Mouse (Mus musculus) intestine, postnatal 0 days (tissue): ENCODE measurements around the gene Ksr2. TPM values are rescaled to one million over a fixed set of nuclear protein-coding genes. Genes with fewer than 3 reads are reported as not detected.
A peak's percentile ranks its signal among the peaks of the same experiment; 100 is the strongest.
"Not testable (repeated sequence)": the region's sequence is repeated elsewhere in the genome, so short reads cannot be mapped to it uniquely, and the experiment has no call there.

ENCODE experiments used
- ATAC-seq: fragments of 200-750 bp; cut with Nextera tagmentation; 2 replicates; pipeline ENCODE4 v1.8.0; 2017; ENCODE audit warnings: mild to moderate bottlenecking, moderate TSS enrichment, moderate library complexity
- H3K27ac ChIP-seq: fragments of 300-500 bp; sonication (generic); 2 replicates; pipeline ENCODE4 v1.5.1; 2014; ENCODE audit warnings: mild to moderate bottlenecking, low read depth, low read length, moderate library complexity
- H3K27me3 ChIP-seq: fragments of 300-500 bp; sonication (generic); replicated peaks from 2 replicates; pipeline ENCODE4 v1.6.1; 2014; ENCODE audit warnings: low read length, mixed read lengths; ENCODE audit not compliant: control insufficient read depth, insufficient read depth
- H3K36me3 ChIP-seq: fragments of 300-500 bp; sonication (generic); 2 replicates; pipeline ENCODE4 v1.6.1; 2014; ENCODE audit warnings: mild to moderate bottlenecking, moderate library complexity; ENCODE audit not compliant: control insufficient read depth, insufficient read depth
- H3K4me1 ChIP-seq: fragments of 300-500 bp; sonication (generic); replicated peaks from 2 replicates; pipeline ENCODE4 v1.6.1; 2014; ENCODE audit warnings: antibody characterized with exemption, low read length, mixed read lengths; ENCODE audit not compliant: control insufficient read depth, insufficient read depth
- H3K4me2 ChIP-seq: fragments of 300-500 bp; sonication (generic); replicated peaks from 2 replicates; pipeline ENCODE4 v1.6.1; 2014; ENCODE audit warnings: low read depth, mild to moderate bottlenecking, moderate library complexity
- H3K4me3 ChIP-seq: fragments of 300-500 bp; sonication (generic); 2 replicates; pipeline ENCODE4 v1.5.1; 2014; ENCODE audit warnings: low read depth, low read length
- H3K9ac ChIP-seq: fragments of 300-500 bp; sonication (generic); 2 replicates; pipeline ENCODE4 v1.6.1; 2014; ENCODE audit warnings: mild to moderate bottlenecking, low read depth, low read length
- H3K9me3 ChIP-seq: fragments of 300-500 bp; sonication (generic); 2 replicates; pipeline ENCODE4 v1.6.1; 2016; ENCODE audit warnings: mixed run types; ENCODE audit not compliant: control insufficient read depth
- CTCF ChIP-seq: sonication (generic); IDR thresholded peaks from 2 replicates; pipeline ENCODE4 v1.5.1; 2016; ENCODE audit warnings: low read depth, mild to moderate bottlenecking, control low read depth, antibody characterized with exemption, moderate library complexity
- WGBS: fragments of 180-500 bp; shearing (Covaris S2); extraction: QIAGEN DNeasy Blood & Tissue Kit; methylation state at CpG from one replicate; pipeline ENCODE4 v1.1.7; 2014; 5-methylcytosine and 5-hydroxymethylcytosine counted together
- polyA plus RNA-seq: library from polyadenylated mRNA; unstranded; fragments of >200 nt; fragmentation: Nextera tagmentation; extraction: Ambion mirVana; gene quantifications from 2 replicates; pipeline ENCODE4 v1.2.1, GENCODE M21; 2015

Gene Ksr2
- polyA plus RNA-seq, 1 experiment from 2014 or later = 0.12 TPM

DNA sequence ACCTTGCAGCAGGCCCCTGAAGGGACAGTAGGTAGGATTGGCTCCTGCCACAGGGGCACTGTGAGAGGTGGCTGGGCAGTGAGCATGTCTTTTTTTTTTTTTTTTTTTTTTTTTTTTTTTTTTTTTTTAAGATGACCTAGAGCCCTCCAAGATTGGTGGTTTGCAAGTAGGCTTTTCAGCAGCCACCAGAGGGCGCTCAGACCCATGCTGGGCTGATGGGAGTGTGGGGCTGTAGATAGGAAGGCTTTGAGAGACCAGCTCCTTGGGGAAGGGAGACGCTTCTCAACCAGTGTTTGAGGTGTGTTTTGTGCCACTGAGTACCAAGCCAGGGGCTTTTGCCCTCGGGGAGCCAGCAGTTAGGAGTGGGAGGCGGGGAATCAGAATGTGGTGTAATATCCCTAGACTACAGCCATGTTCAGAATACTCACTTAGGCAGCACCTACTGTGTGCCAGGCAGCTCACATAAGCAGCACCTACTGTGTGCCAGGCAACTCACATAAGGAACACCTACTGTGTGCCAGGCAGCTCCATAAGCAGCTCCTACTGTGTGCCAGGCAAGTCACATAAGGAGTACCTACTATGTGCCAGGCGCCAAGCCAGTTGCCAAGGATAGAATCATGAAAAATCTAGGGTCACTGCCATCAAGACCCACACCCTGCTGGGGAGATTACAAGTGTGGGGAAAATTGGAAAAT is 200.7 kb downstream of the Ksr2 start:
- 0 out of 2 replicates have a peak, but pooled peaks have one; percentile 22 for ATAC-seq
- H3K9me3 ChIP-seq = no peaks in the 10 kb centered on the region

GRCm38 (mm10) chr5:117620292-117620691 is 206.5 kb downstream of the Ksr2 start:
- no peak overlapping the region for H3K4me2 ChIP-seq
- no peak overlapping the region for H3K4me3 ChIP-seq
- H3K4me1 ChIP-seq = no peaks in the 10 kb centered on the region
- H3K9ac ChIP-seq = no peak overlapping the region
- H3K27me3 ChIP-seq = no peaks in the 10 kb centered on the region
- H3K9me3 ChIP-seq = no peaks in the 10 kb centered on the region
- ATAC-seq = no peak
- 84% methylated on average over 4 of the region's 4 CpGs for WGBS
- H3K36me3 ChIP-seq = no peaks in the 10 kb centered on the region
- no peak for TF ChIP-seq CTCF
- H3K27ac ChIP-seq = no peak overlapping the region

More for the DNA sequence above, 200.7 kb downstream of the Ksr2 start:
- 35% methylated on average over 5 of the region's 5 CpGs for WGBS
- peak; percentile 80 for TF ChIP-seq CTCF
- Histone ChIP-seq H3K4me3 (no peak overlapping the region), H3K9ac (no peak overlapping the region), H3K4me2 (no peak overlapping the region), H3K27ac (no peak overlapping the region), H3K4me1 (no peaks in the 10 kb centered on the region), H3K27me3 (no peaks in the 10 kb centered on the region), H3K36me3 (no peaks in the 10 kb centered on the region)

- Histone ChIP-seq H3K4me1 (no peaks in the 10 kb centered on the region), H3K36me3 (no peaks in the 10 kb centered on the region), H3K9me3 (no peaks in the 10 kb centered on the region), H3K4me2 (no peak overlapping the region), H3K27ac (no peak overlapping the region), H3K27me3 (no peaks in the 10 kb centered on the region), H3K9ac (no peak overlapping the region), H3K4me3 (no peak overlapping the region)
- no peak for ATAC-seq
- 66% methylated on average over 12 of the region's 12 CpGs for WGBS
- TF ChIP-seq CTCF = no peak
Observed at GRCm38 (mm10) chr5:117622221-117622620, 208.4 kb downstream of the Ksr2 start.

- not testable (repeated sequence) for H3K27ac ChIP-seq, H3K4me3 ChIP-seq, H3K36me3 ChIP-seq, H3K9ac ChIP-seq, H3K27me3 ChIP-seq, H3K4me2 ChIP-seq, H3K9me3 ChIP-seq, ATAC-seq, H3K4me1 ChIP-seq
- WGBS = 81% methylated on average over 4 of the region's 4 CpGs
Observed at GRCm38 (mm10) chr5:117623206-117623605, 209.4 kb downstream of the Ksr2 start.

GRCm38 (mm10) chr5:117626907-117627306 is 213.1 kb downstream of the Ksr2 start:
- WGBS = 6% methylated on average over 4 of the region's 4 CpGs
- no peak overlapping the region for H3K4me2 ChIP-seq
- TF ChIP-seq CTCF = no peak
- no peak overlapping the region for H3K9ac ChIP-seq
- no peaks in the 10 kb centered on the region for H3K36me3 ChIP-seq
- no peaks in the 10 kb centered on the region for H3K4me1 ChIP-seq
- no peaks in the 10 kb centered on the region for H3K9me3 ChIP-seq
- H3K27me3 ChIP-seq = no peaks in the 10 kb centered on the region
- no peak for ATAC-seq
- H3K4me3 ChIP-seq = no peak overlapping the region
- no peak overlapping the region for H3K27ac ChIP-seq

DNA sequence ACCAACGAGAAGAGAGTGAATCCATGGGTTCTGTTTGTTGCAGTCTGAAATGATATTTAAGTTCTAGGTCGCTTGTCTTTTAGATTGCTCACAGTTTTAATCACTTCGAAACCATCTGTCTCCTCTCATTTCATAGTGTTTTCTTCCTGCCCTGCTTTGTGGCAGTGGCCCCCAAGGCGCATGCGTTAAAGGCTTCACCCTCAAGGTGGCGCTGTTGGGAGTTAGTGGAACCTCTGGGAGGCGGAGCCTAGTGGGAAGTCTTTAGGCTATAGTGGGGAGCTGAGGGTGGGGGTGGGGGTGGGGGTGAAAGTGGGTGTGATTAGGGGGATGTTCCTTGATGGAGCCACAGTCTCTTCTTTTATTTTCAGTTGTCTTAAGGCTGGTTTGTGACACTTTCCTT is 214.6 kb downstream of the Ksr2 start:
- Histone ChIP-seq H3K36me3 (no peaks in the 10 kb centered on the region), H3K4me1 (no peaks in the 10 kb centered on the region), H3K4me3 (no peak overlapping the region), H3K27ac (no peak overlapping the region), H3K9ac (no peak overlapping the region), H3K4me2 (no peak overlapping the region), H3K27me3 (no peaks in the 10 kb centered on the region), H3K9me3 (no peaks in the 10 kb centered on the region)
- peak; percentile 53 for TF ChIP-seq CTCF
- ATAC-seq = no peak
- WGBS = 45% methylated on average over 7 of the region's 7 CpGs

DNA sequence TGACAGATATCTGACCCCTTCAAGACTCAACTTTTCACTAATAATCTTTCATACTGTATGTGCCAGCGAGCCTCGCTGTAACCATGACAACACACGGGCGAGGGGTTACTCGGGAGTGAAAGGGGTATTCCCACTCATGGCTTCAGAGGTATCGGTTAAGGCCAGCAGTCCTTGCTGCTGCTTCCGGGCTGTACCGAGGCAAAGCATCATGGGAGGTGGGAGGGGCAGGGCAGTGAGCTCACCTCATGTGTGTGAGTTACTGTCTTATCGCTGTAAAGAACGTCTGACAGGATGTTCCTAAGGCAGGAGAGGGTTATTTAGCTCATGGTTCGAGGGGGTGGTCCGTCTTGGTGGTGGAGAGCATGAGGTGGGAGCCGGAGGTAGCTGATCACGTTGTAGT is 215.8 kb downstream of the Ksr2 start:
- Histone ChIP-seq H3K27me3 (no peaks in the 10 kb centered on the region), H3K9me3 (no peaks in the 10 kb centered on the region), H3K4me2 (no peak overlapping the region), H3K4me3 (no peak overlapping the region), H3K36me3 (no peaks in the 10 kb centered on the region), H3K27ac (no peak overlapping the region), H3K9ac (no peak overlapping the region), H3K4me1 (no peaks in the 10 kb centered on the region)
- no peak for TF ChIP-seq CTCF
- no peak for ATAC-seq
- WGBS = 86% methylated on average over 14 of the region's 14 CpGs
